Mouse (Mus musculus) MEL (cell line): ENCODE measurements around the gene Rps6kc1. TPM values are rescaled to one million over a fixed set of nuclear protein-coding genes. Genes with fewer than 3 reads are reported as not detected.

Source experiments
- DNase-seq: peaks from one replicate; pipeline ENCODE4 v3.0.0; 2011; ENCODE audit warnings: low read depth, low spot score
- H3K27ac ChIP-seq: 2 replicates; pipeline ENCODE4 v1.5.1; 2012; ENCODE audit warnings: low read depth, mild to moderate bottlenecking, control low read depth, low read length, moderate library complexity; ENCODE audit not compliant: control insufficient read depth
- H3K27me3 ChIP-seq, 2 experiments: fragments of 150-350 bp in 1 of 2; sonication (generic) in 1 of 2; 2 replicates each; pipeline ENCODE4 v1.6.1; 2012; ENCODE audit warnings: low read length in 2 of 2, mild to moderate bottlenecking in 2 of 2, improper control_type of control experiment in 1 of 2, moderate library complexity in 1 of 2; ENCODE audit not compliant: insufficient read depth in 2 of 2, control insufficient read depth in 1 of 2
- H3K36me3 ChIP-seq, 2 experiments: 2 replicates each; pipeline ENCODE4 v1.6.1; 2012 to 2014; ENCODE audit warnings: low read length in 2 of 2, improper control_type of control experiment in 1 of 2, inconsistent platforms in 1 of 2, mild to moderate bottlenecking in 1 of 2; ENCODE audit not compliant: insufficient read depth in 2 of 2, control insufficient read depth in 1 of 2
- H3K4me1 ChIP-seq, 2 experiments: fragments of 150-350 bp in 1 of 2; sonication (generic) in 1 of 2; 2 replicates each; pipeline ENCODE4 v1.6.1; 2012; ENCODE audit warnings: low read length in 2 of 2, improper control_type of control experiment in 1 of 2, mild to moderate bottlenecking in 1 of 2; ENCODE audit not compliant: insufficient read depth in 2 of 2, control insufficient read depth in 1 of 2
- H3K4me3 ChIP-seq, 2 experiments: fragments of 150-350 bp in 1 of 2; sonication (generic) in 1 of 2; 2 replicates each; pipeline ENCODE4 v1.5.1; 2012; ENCODE audit warnings: low read depth in 2 of 2, low read length in 2 of 2, mild to moderate bottlenecking in 2 of 2, moderate library complexity in 2 of 2, control low read depth in 1 of 2, improper control_type of control experiment in 1 of 2; ENCODE audit not compliant: control insufficient read depth in 1 of 2, insufficient read depth in 1 of 2
- H3K79me2 ChIP-seq: 2 replicates; pipeline ENCODE4 v1.6.1; 2012; ENCODE audit warnings: mild to moderate bottlenecking, low read length, moderate library complexity; ENCODE audit not compliant: control insufficient read depth, poor library complexity, insufficient read depth
- H3K9ac ChIP-seq: 2 replicates; pipeline ENCODE4 v1.6.1; 2012; ENCODE audit warnings: low read depth, mild to moderate bottlenecking, control low read depth, low read length, moderate library complexity; ENCODE audit not compliant: control insufficient read depth, poor library complexity, severe bottlenecking
- H3K9me3 ChIP-seq: fragments of 150-350 bp; sonication (generic); replicated peaks from 2 replicates; pipeline ENCODE4 v1.6.1; 2012; ENCODE audit warnings: mild to moderate bottlenecking, low read length, improper control_type of control experiment, moderate library complexity; ENCODE audit not compliant: insufficient read depth
- BHLHE40 ChIP-seq: IDR thresholded peaks from 2 replicates; pipeline ENCODE4 v1.6.1; 2012; ENCODE audit warnings: low read depth, mild to moderate bottlenecking, inconsistent platforms, low read length, improper control_type of control experiment, borderline replicate concordance
- E2F4 ChIP-seq: IDR thresholded peaks from 2 replicates; pipeline ENCODE4 v1.6.1; 2011; ENCODE audit warnings: low read depth, low read length, improper control_type of control experiment, borderline replicate concordance
- ELF1 ChIP-seq: IDR thresholded peaks from 2 replicates; pipeline ENCODE4 v1.6.1; 2014; ENCODE audit warnings: low read depth, mild to moderate bottlenecking, inconsistent platforms, low read length, improper control_type of control experiment, moderate library complexity
- ETS1 ChIP-seq: IDR thresholded peaks from 2 replicates; pipeline ENCODE4 v1.6.1; 2012; ENCODE audit warnings: low read depth, mild to moderate bottlenecking, inconsistent platforms, low read length, improper control_type of control experiment, moderate library complexity
- HCFC1 ChIP-seq: IDR thresholded peaks from 2 replicates; pipeline ENCODE4 v1.6.1; 2012; ENCODE audit warnings: low read depth, mild to moderate bottlenecking, inconsistent platforms, low read length, improper control_type of control experiment, moderate library complexity
- JUND ChIP-seq: IDR thresholded peaks from 2 replicates; pipeline ENCODE4 v1.6.1; 2011; ENCODE audit warnings: low read depth, mild to moderate bottlenecking, improper control_type of control experiment, low read length
- MAX ChIP-seq: IDR thresholded peaks from 2 replicates; pipeline ENCODE4 v1.6.1; 2011; ENCODE audit warnings: low read length, improper control_type of control experiment
- MAZ ChIP-seq: IDR thresholded peaks from 2 replicates; pipeline ENCODE4 v1.6.1; 2012; ENCODE audit warnings: low read depth, mild to moderate bottlenecking, inconsistent platforms, low read length, improper control_type of control experiment
- MEF2A ChIP-seq: IDR thresholded peaks from 2 replicates; pipeline ENCODE4 v1.6.1; 2014; ENCODE audit warnings: low read depth, mild to moderate bottlenecking, inconsistent platforms, low read length, improper control_type of control experiment; ENCODE audit not compliant: poor library complexity, insufficient replicate concordance, severe bottlenecking; ENCODE audit errors: extremely low read depth
- MXI1 ChIP-seq: IDR thresholded peaks from 2 replicates; pipeline ENCODE4 v1.6.1; 2011; ENCODE audit warnings: mild to moderate bottlenecking, low read depth, low read length, improper control_type of control experiment
- MYC ChIP-seq: IDR thresholded peaks from 2 replicates; pipeline ENCODE4 v1.6.1; 2011; ENCODE audit warnings: low read depth, mild to moderate bottlenecking, low read length, improper control_type of control experiment, moderate library complexity
- POLR2A ChIP-seq, 2 experiments: IDR thresholded peaks; 2 replicates each; pipeline ENCODE4 v1.6.1; 2011 to 2012; ENCODE audit warnings: low read length in 2 of 2, mild to moderate bottlenecking in 2 of 2, control low read depth in 1 of 2, improper control_type of control experiment in 1 of 2, low read depth in 1 of 2, moderate library complexity in 1 of 2; ENCODE audit not compliant: control insufficient read depth in 1 of 2, insufficient read depth in 1 of 2, poor library complexity in 1 of 2
- POLR2AphosphoS5 ChIP-seq: IDR thresholded peaks from 2 replicates; pipeline ENCODE4 v1.6.1; 2012; ENCODE audit warnings: low read depth, borderline replicate concordance, mild to moderate bottlenecking, inconsistent platforms, low read length, moderate library complexity, mixed read lengths
- SIN3A ChIP-seq: IDR thresholded peaks from 2 replicates; pipeline ENCODE4 v1.6.1; 2012; ENCODE audit warnings: low read length, improper control_type of control experiment, inconsistent platforms
- TCF12 ChIP-seq: IDR thresholded peaks from 2 replicates; pipeline ENCODE4 v1.6.1; 2014; ENCODE audit warnings: low read depth, mild to moderate bottlenecking, inconsistent platforms, low read length, improper control_type of control experiment, moderate library complexity
- USF1 ChIP-seq: IDR thresholded peaks from 2 replicates; pipeline ENCODE4 v1.6.1; 2014; ENCODE audit warnings: low read depth, mild to moderate bottlenecking, inconsistent platforms, low read length, improper control_type of control experiment, moderate library complexity
- USF2 ChIP-seq, 2 experiments: IDR thresholded peaks; 2 replicates each; pipeline ENCODE4 v1.6.1; 2011 to 2012; ENCODE audit warnings: improper control_type of control experiment in 2 of 2, low read length in 2 of 2, borderline replicate concordance in 1 of 2, inconsistent platforms in 1 of 2, low read depth in 1 of 2, mild to moderate bottlenecking in 1 of 2; ENCODE audit not compliant: insufficient read depth in 1 of 2
- ZC3H11A ChIP-seq: IDR thresholded peaks from 2 replicates; pipeline ENCODE4 v1.6.1; 2012; ENCODE audit warnings: low read depth, mild to moderate bottlenecking, inconsistent platforms, low read length, improper control_type of control experiment
- ZNF384 ChIP-seq: IDR thresholded peaks from 2 replicates; pipeline ENCODE4 v1.6.1; 2012; ENCODE audit warnings: low read depth, mild to moderate bottlenecking, inconsistent platforms, low read length, improper control_type of control experiment
- polyA plus RNA-seq, 2 experiments: library from polyadenylated mRNA; stranded (reverse) in 1 of 2; unstranded in 1 of 2; fragments of >175 nt in 1 of 2; fragments of >200 nt in 1 of 2; gene quantifications; 2 replicates each; pipeline versions ENCODE4 v1.2.1 to v1.2.4; 2012; ENCODE audit warnings: low replicate concordance in 2 of 2, low read depth in 1 of 2; ENCODE audit not compliant: insufficient read length in 2 of 2, insufficient read depth in 1 of 2, missing spikeins in 1 of 2
- total RNA-seq: library from RNA; depleted of rRNA; stranded (reverse); fragments of 300-350 nt; gene quantifications from 2 replicates; pipeline ENCODE4 v1.2.3, GENCODE M21; 2012

Rps6kc1 gene
- total and polyA plus RNA-seq, 3 experiments: 26.2 to 26.5 TPM; not detected in 1

DNA sequence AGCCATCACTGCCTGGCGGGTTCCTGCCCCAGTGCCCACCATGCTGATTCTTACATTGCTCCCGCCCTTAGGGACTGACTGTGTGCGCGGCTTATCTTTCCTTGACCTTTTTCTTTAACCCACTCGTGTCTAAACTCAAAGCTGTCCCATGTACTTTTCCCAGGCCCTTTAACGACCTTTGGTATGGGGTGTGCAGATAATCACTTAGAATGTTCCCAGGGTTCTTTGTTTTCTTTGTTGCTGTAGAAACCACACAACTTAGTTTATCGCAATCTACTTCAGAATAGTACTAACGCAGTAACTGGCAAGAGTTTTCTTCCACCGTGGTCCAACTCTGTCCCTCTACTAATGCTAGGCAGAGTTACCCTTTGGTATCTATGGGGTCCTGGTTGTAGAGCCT is 135.3 kb downstream of the Rps6kc1 start:
- H3K27ac ChIP-seq: no peak overlapping the region
- DNase-seq: no peak
- no peak overlapping the region for H3K9ac ChIP-seq
- no peaks in the 10 kb centered on the region for H3K4me1 ChIP-seq
- TF ChIP-seq JUND (no peak), MEF2A (no peak), HCFC1 (no peak), USF2 (IDR thresholded peaks at IDR 0.05; ENCODE audit: borderline replicate concordance in 1 of 2, insufficient read depth in 1 of 2, low read depth in 1 of 2, low read length in 2 of 2) (no peak), ETS1 (no peak), BHLHE40 (no peak), MAZ (no peak), POLR2A (IDR thresholded peaks at IDR 0.05; ENCODE audit: control insufficient read depth in 1 of 2, insufficient read depth in 1 of 2, low read depth in 1 of 2, low read length in 2 of 2, poor library complexity in 1 of 2) (no peak), SIN3A (no peak), TCF12 (no peak), ZNF384 (no peak), MXI1 (no peak)
- no peaks in the 10 kb centered on the region for H3K9me3 ChIP-seq
- no peaks in the 10 kb centered on the region for H3K79me2 ChIP-seq
- H3K27me3 ChIP-seq: no peaks in the 10 kb centered on the region
- H3K36me3 ChIP-seq: peaks cover 0 to 2% of the 10 kb centered on the region in 2 experiments; a peak in 1 of 4 replicates
- H3K4me3 ChIP-seq: no peak overlapping the region

DNA sequence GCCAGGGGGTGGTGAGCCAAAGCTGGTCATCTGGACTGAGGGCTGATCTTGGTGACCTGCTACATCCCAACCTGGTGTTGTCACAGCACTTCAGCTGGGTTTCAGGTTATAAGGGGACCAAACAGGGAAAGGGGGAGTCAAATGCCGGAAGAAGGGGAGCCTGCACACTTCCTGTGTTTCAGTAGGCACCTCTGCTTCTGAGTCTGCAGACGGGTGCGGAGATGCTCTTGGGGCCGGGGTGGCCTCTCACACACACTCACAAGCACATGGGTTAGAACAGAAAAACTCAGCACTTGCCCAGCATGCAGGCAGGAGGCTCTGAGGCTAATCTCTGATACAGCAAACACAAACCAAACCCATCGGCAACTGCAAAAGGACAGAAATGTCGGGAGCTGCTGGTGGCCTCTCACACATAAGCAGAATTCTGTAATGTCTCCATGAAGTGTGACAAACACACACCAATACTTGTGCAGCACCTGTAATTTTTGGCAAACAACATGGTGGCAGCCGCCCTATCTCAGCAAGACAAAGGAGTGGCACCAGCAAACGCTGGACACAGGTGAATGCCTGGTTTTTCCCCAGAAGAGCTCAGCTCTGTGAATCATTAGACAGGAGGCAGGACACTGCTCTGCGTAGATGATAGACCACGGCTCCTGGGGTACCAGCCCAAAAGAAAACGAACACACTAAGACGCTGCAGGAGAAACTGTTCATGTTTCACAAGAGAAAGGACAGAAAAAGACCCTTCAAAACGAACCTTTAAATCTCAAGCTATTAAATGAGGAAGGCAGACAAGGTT is 139.3 kb downstream of the Rps6kc1 start:
- no peak for DNase-seq
- TF ChIP-seq HCFC1 (no peak), MXI1 (no peak), MYC (no peak), ELF1 (no peak), ZNF384 (no peak), POLR2AphosphoS5 (no peak), MAX (no peak), TCF12 (no peak), ZC3H11A (no peak), USF1 (no peak), MAZ (no peak), E2F4 (no peak), ETS1 (no peak), POLR2A (IDR thresholded peaks at IDR 0.05; ENCODE audit: control insufficient read depth in 1 of 2, insufficient read depth in 1 of 2, low read depth in 1 of 2, low read length in 2 of 2, poor library complexity in 1 of 2) (no peak), JUND (no peak)
- Histone ChIP-seq H3K27me3 (no peaks in the 10 kb centered on the region), H3K9ac (no peak overlapping the region), H3K36me3 (peaks cover 0 to 2% of the 10 kb centered on the region in 2 experiments; a peak in 1 of 4 replicates), H3K9me3 (no peaks in the 10 kb centered on the region), H3K27ac (no peak overlapping the region), H3K4me3 (no peak overlapping the region), H3K79me2 (no peaks in the 10 kb centered on the region), H3K4me1 (no peaks in the 10 kb centered on the region)
